Mouse (Mus musculus) ovary, postnatal 36 days (tissue): ENCODE results near the gene Pot1b.
A peak's percentile ranks its signal among the peaks of the same experiment; 100 is the strongest.

Experiments used
- DNase-seq: peaks from one replicate; pipeline ENCODE4 v3.0.0; 2022; ENCODE audit warnings: low spot score, mixed read lengths

Gene Pot1b

GRCm38 (mm10) chr17:55711984-55712811, at the start of gene Pot1b:
Gene Pot1b, minus strand, starts transcription at chr17:55712628.
- peak; percentile 97 for DNase-seq

- DNase-seq, result no peak
Measured at GRCm38 (mm10) chr17:55751170-55751569, 38.7 kb upstream of the Pot1b start.

GRCm38 (mm10) chr17:55749786-55750185, 37.4 kb upstream of the Pot1b start, which contains the start of gene Adgre4:
Gene Adgre4, plus strand, starts transcription at chr17:55749984.
- no peak for DNase-seq

- no peak for DNase-seq
Measured at GRCm38 (mm10) chr17:55736675-55737074, 24.2 kb upstream of the Pot1b start.

- no peak for DNase-seq
Measured at GRCm38 (mm10) chr17:55726193-55726592, 13.8 kb upstream of the Pot1b start.

GRCm38 (mm10) chr17:55722250-55722649, 9.8 kb upstream of the Pot1b start:
- DNase-seq, result no peak

GRCm38 (mm10) chr17:55721270-55721669, 8.8 kb upstream of the Pot1b start:
- no peak for DNase-seq

GRCm38 (mm10) chr17:55702865-55703264, 9.6 kb downstream of the Pot1b start:
- DNase-seq, result no peak

GRCm38 (mm10) chr17:55702161-55702820, 10.1 kb downstream of the Pot1b start:
- peak; percentile 53 for DNase-seq

- no peak for DNase-seq
Measured at GRCm38 (mm10) chr17:55699388-55699787, 13.0 kb downstream of the Pot1b start.

- no peak for DNase-seq
Measured at GRCm38 (mm10) chr17:55661099-55661498, 51.3 kb downstream of the Pot1b start.

GRCm38 (mm10) chr17:55625092-55625491, 87.3 kb downstream of the Pot1b start, which contains the start of gene Vmn2r118:
Gene Vmn2r118, minus strand, starts transcription at chr17:55625192.
- no peak for DNase-seq
